In genomic region chr6:83325525-83326393, GRCm38 (mm10) we compare ENCODE assay signal across 8 mouse cellular contexts. TPM values are rescaled to one million over a fixed set of nuclear protein-coding genes. Genes with fewer than 3 reads are reported as not detected.
DNase-seq lines count a peak whose midpoint lies in the region; ATAC-seq lines count a peak whose summit lies in the region.

Gene Mthfd2, minus strand, starts transcription at chr6:83325908.
Gene Mob1a, plus strand, starts transcription at chr6:83326016.

- peak; percentile 96 for DNase-seq in ES-CJ7 (ENCODE audit: low read depth, low spot score)
- peak; percentile 92 for DNase-seq in cerebellum, adult 11 months
- peak; percentile 98 for DNase-seq in forebrain, embryonic 14.5 days (ENCODE audit: low spot score)
- DNase-seq in heart, postnatal 14 days = peak; percentile 93 to 94
- peak; percentile 94 for DNase-seq in layer of hippocampus, adult 11-12 months (ENCODE audit: low spot score)
- DNase-seq in lung, adult 18-20 months = peak; percentile 96
- peak; percentile 95 for DNase-seq in testis, postnatal 14 days (ENCODE audit: low spot score)

- peak within 1 kb of the TSS; percentile 83 for H3K4me2 ChIP-seq in forebrain, embryonic 14.5 days (ENCODE audit: low read length)
- H3K4me2 ChIP-seq in neural tube, embryonic 15.5 days = peak within 1 kb of the TSS; percentile 77

- intact Hi-C loops in heart, postnatal 14 days (cut with DNase I) = loop anchor here (10.0 kb wide), 1 partner anchor 449 kb away; the partner anchor contains the start of gene Tex261

- H3K9me3 ChIP-seq in forebrain, embryonic 14.5 days (replicated peaks; ENCODE audit: control insufficient read depth, low read length) = no peaks in the 10 kb centered on the region
- H3K9me3 ChIP-seq in neural tube, embryonic 15.5 days (replicated peaks) = no peaks in the 10 kb centered on the region

- no peaks in the 10 kb centered on the region for H3K27me3 ChIP-seq in forebrain, embryonic 14.5 days (replicated peaks; ENCODE audit: control insufficient read depth, insufficient read depth, low read length)
- no peaks in the 10 kb centered on the region for H3K27me3 ChIP-seq in neural tube, embryonic 15.5 days (replicated peaks)

- ATAC-seq in forebrain, embryonic 14.5 days = peak; percentile 99
- peak; percentile 99 for ATAC-seq in neural tube, embryonic 15.5 days (ENCODE audit: low FRiP score)

- H3K4me3 ChIP-seq in forebrain, embryonic 14.5 days (ENCODE audit: low read depth, low read length) = peak within 1 kb of the TSS; percentile 90
- peak within 1 kb of the TSS; percentile 92 for H3K4me3 ChIP-seq in neural tube, embryonic 15.5 days (replicated peaks)

- peak within 1 kb of the TSS; percentile 84 for H3K27ac ChIP-seq in forebrain, embryonic 14.5 days (ENCODE audit: low read depth, low read length)
- H3K27ac ChIP-seq in neural tube, embryonic 15.5 days (replicated peaks) = peak within 1 kb of the TSS; percentile 92

- H3K36me3 ChIP-seq in forebrain, embryonic 14.5 days (ENCODE audit: control insufficient read depth, insufficient read depth, low read length) = peaks cover 17% of the 10 kb centered on the region
- peaks cover 8% of the 10 kb centered on the region for H3K36me3 ChIP-seq in neural tube, embryonic 15.5 days

- 2% methylated on average over 62 of the region's 65 CpGs for WGBS in forebrain, embryonic 14.5 days
- 1% methylated on average over 65 of the region's 65 CpGs for WGBS in neural tube, embryonic 15.5 days

- peak within 1 kb of the TSS; percentile 95 for H3K9ac ChIP-seq in forebrain, embryonic 14.5 days (ENCODE audit: low read length)
- H3K9ac ChIP-seq in neural tube, embryonic 15.5 days (replicated peaks) = peak within 1 kb of the TSS; percentile 91

- H3K4me1 ChIP-seq in forebrain, embryonic 14.5 days (ENCODE audit: control insufficient read depth, insufficient read depth, low read length) = peaks cover 12% of the 10 kb centered on the region
- H3K4me1 ChIP-seq in neural tube, embryonic 15.5 days = peaks cover 30% of the 10 kb centered on the region

RNA-seq across cellular contexts. Expression of gene Mthfd2, which starts in this region (rescaled TPM):
- 25.3 and 27.2 TPM in 2 replicates for polyA plus RNA-seq in forebrain, embryonic 14.5 days (2014; fragmentation: Nextera tagmentation; extraction: Ambion mirVana)
- 1 to 10 TPM; 4.4 to 5.9 TPM for total RNA-seq in heart, postnatal 14 days (2021)
- polyA plus RNA-seq in neural tube, embryonic 15.5 days (2015; fragmentation: Nextera tagmentation; extraction: Ambion mirVana) = 30.9 and 34.7 TPM in 2 replicates

RNA-seq across cellular contexts. Expression of gene Mob1a, which starts in this region (rescaled TPM):
- polyA plus RNA-seq in forebrain, embryonic 14.5 days (2014; fragmentation: Nextera tagmentation; extraction: Ambion mirVana) = 34.5 and 37.6 TPM in 2 replicates
- 10 to 100 TPM; 29.3 to 30.0 TPM for total RNA-seq in heart, postnatal 14 days (2021)
- polyA plus RNA-seq in neural tube, embryonic 15.5 days (2015; fragmentation: Nextera tagmentation; extraction: Ambion mirVana) = 20.2 and 31.3 TPM in 2 replicates

Comparison
In these comparisons a context has a peak if more than half of its experiments do, and no peak if none do; other contexts are left out.
1. Peak in every context shown above with its lines: DNase-seq, ATAC-seq, H3K4me3 ChIP-seq and H3K27ac ChIP-seq.